Mouse (Mus musculus): ENCODE data around the gene Hivep2. TPM values are rescaled to one million over a fixed set of nuclear protein-coding genes. Genes with fewer than 3 reads are reported as not detected.

Gene Hivep2
- polyA plus RNA-seq, 1 experiment from 2014 or later, result 6.9 TPM

DNA sequence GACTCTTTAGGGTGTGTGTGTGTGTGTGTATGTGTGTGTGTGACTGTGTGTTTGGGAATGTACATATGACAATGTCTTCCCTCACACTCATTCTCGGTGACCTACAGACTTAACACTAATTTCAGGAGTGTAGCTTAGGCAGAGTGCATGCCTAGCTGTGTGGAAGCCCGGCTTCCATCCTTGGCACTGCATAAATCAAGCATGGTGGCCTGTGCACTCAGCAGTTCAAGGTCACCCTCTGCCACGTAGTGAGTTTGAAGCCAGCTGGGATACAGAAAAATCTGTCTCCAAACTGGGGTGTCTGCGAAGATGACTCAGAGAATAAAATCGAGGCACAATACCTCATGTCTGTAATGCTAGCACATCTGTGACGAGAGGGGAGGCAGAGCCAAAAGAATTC is 115.0 kb downstream of the Hivep2 start:
- 90% methylated on average over 6 of the region's 6 CpGs for WGBS
- ATAC-seq (ENCODE audit: low FRiP score, low read depth), result no peak

GRCm38 (mm10) chr10:14081824-14082223 is 115.9 kb downstream of the Hivep2 start:
- Histone ChIP-seq H3K27ac (no peak overlapping the region), H3K4me3 (no peak overlapping the region), H3K9ac (no peak overlapping the region), H3K4me2 (replicated peaks) (no peak overlapping the region), H3K9me3 (no peaks in the 10 kb centered on the region), H3K27me3 (replicated peaks) (no peaks in the 10 kb centered on the region), H3K36me3 (no peaks in the 10 kb centered on the region), H3K4me1 (no peaks in the 10 kb centered on the region)
- no peak for ATAC-seq (ENCODE audit: low FRiP score, low read depth)
- WGBS, result 72% methylated on average over 3 of the region's 3 CpGs

More for the DNA sequence above, 115.0 kb downstream of the Hivep2 start:
- Histone ChIP-seq H3K36me3 (no peaks in the 10 kb centered on the region), H3K4me1 (no peaks in the 10 kb centered on the region), H3K27ac (no peak overlapping the region), H3K4me3 (no peak overlapping the region), H3K27me3 (replicated peaks) (no peaks in the 10 kb centered on the region), H3K4me2 (replicated peaks) (no peak overlapping the region), H3K9ac (no peak overlapping the region), H3K9me3 (no peaks in the 10 kb centered on the region)

- no peak overlapping the region for H3K27ac ChIP-seq
- no peaks in the 10 kb centered on the region for H3K27me3 ChIP-seq (replicated peaks)
- H3K4me3 ChIP-seq, result no peak overlapping the region
- WGBS, result 91% methylated on average over 3 of the region's 3 CpGs
- H3K9ac ChIP-seq, result no peak overlapping the region
- no peak overlapping the region for H3K4me2 ChIP-seq (replicated peaks)
- H3K4me1 ChIP-seq, result no peaks in the 10 kb centered on the region
- no peaks in the 10 kb centered on the region for H3K36me3 ChIP-seq
- no peak for ATAC-seq (ENCODE audit: low FRiP score, low read depth)
- H3K9me3 ChIP-seq, result no peaks in the 10 kb centered on the region
Observed at GRCm38 (mm10) chr10:14082275-14082674, 116.4 kb downstream of the Hivep2 start.

DNA sequence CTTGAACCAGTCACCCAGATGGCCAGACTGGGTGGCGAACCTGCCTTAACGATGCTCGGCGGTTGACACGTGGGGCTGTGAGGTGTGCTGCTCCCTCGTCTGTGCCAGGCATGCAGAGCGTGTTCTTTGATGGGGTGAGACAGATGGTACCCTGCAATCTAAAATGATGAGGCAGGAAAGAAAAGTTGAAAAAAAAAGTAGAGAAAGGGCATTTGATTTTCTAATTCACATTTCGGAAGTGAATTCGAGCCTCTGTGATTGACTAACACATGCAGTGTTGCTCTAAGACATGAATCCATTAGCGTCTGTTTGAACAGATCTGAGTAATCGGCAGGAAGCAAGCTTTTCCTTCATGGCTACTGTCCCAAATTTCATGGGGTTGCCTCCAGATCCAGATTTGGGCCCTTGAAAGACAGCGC is 119.4 kb downstream of the Hivep2 start:
- ATAC-seq (ENCODE audit: low FRiP score, low read depth), result no peak
- 90% methylated on average over 12 of the region's 12 CpGs for WGBS

DNA sequence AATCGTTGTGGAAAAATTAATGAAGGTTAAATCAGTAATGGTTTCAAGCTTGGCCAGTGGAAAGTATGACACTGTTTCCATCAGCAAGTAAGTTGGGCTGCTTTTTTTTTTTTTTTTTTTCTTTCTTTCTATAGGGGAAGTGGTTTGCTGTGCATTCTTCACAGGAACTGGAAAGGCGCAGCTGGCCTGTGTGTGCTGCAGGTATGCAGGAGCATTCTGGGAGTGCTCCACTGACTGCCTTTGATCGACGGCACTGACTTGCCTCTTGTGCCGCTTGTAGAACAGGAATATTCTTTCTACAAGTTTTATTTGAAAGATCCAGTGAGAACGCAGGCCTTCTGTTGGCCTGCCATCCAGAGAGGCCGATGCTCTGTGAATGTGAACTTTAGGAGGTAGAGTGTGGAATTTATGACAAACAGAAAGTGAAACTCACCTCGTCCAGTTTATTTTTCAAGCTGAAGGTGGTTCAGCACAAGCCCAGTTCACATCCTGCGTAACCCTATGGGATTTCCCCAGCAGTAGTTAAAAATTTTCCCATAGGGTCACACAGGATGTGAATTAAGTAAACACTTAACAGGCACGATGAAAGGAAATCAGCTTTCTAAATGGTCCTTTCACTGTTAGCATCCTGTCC is 120.1 kb downstream of the Hivep2 start:
- no peak for ATAC-seq (ENCODE audit: low FRiP score, low read depth)
- Histone ChIP-seq H3K9me3 (no peaks in the 10 kb centered on the region), H3K9ac (no peak overlapping the region), H3K27ac (no peak overlapping the region), H3K4me2 (replicated peaks) (no peak overlapping the region), H3K4me3 (no peak overlapping the region), H3K27me3 (replicated peaks) (no peaks in the 10 kb centered on the region), H3K36me3 (no peaks in the 10 kb centered on the region), H3K4me1 (no peaks in the 10 kb centered on the region)
- WGBS, result 79% methylated on average over 10 of the region's 10 CpGs

More for the DNA sequence above, 119.4 kb downstream of the Hivep2 start:
- H3K27me3 ChIP-seq (replicated peaks), result no peaks in the 10 kb centered on the region
- no peaks in the 10 kb centered on the region for H3K9me3 ChIP-seq
- H3K27ac ChIP-seq, result no peak overlapping the region
- H3K36me3 ChIP-seq, result no peaks in the 10 kb centered on the region
- no peak overlapping the region for H3K4me3 ChIP-seq
- H3K9ac ChIP-seq, result no peak overlapping the region
- no peak overlapping the region for H3K4me2 ChIP-seq (replicated peaks)
- no peaks in the 10 kb centered on the region for H3K4me1 ChIP-seq

DNA sequence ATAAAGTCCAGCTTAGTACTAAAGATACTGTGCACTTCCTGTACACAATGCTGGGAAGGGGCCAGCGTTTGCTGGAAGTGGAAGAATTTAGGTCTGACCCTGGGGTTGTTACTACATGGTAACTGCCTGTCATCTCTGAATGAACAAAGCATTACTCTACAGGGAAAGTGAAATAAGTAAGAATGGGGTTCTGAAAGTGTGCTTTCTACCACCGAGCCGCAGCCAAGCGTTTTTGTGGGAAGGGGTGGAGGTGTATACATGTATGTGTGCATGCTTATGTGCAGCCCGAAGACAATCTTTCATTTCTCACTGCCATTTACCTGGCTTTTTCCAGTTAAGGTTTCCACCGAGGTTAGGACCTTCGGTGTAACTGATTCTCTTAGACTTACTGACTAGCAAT is 121.4 kb downstream of the Hivep2 start:
- Histone ChIP-seq H3K4me3 (no peak overlapping the region), H3K27me3 (replicated peaks) (no peaks in the 10 kb centered on the region), H3K27ac (no peak overlapping the region), H3K9me3 (no peaks in the 10 kb centered on the region), H3K9ac (no peak overlapping the region), H3K4me2 (replicated peaks) (no peak overlapping the region), H3K36me3 (no peaks in the 10 kb centered on the region), H3K4me1 (no peaks in the 10 kb centered on the region)
- no peak for ATAC-seq (ENCODE audit: low FRiP score, low read depth)
- WGBS, result 87% methylated on average over 7 of the region's 7 CpGs

DNA sequence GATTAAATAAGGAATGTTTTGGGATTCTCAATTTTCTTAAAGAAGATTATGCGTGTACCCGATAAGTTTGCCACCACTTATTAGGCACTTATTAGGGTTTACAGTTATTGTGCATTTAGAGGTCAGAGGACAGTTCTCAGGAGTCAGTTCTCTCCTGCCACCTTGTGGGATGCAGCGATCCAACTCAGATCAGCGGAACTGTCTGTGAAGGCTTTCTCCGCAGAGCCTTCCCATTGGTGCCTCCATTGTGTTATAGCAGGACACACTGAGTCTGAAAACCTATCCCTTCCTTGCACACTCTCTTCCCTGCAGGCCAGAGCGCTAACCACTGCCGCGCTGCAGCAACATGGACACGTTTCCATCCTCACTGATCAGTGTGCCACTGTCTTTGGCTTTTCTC is 123.6 kb downstream of the Hivep2 start:
- WGBS, result 51% methylated on average over 9 of the region's 9 CpGs
- Histone ChIP-seq H3K27me3 (replicated peaks) (no peaks in the 10 kb centered on the region), H3K4me3 (no peak overlapping the region), H3K36me3 (no peaks in the 10 kb centered on the region), H3K27ac (no peak overlapping the region), H3K9me3 (no peaks in the 10 kb centered on the region), H3K9ac (no peak overlapping the region), H3K4me2 (replicated peaks) (no peak overlapping the region), H3K4me1 (no peaks in the 10 kb centered on the region)
- ATAC-seq (ENCODE audit: low FRiP score, low read depth), result peak; percentile 44; the same call in 1 of the 2 replicates

DNA sequence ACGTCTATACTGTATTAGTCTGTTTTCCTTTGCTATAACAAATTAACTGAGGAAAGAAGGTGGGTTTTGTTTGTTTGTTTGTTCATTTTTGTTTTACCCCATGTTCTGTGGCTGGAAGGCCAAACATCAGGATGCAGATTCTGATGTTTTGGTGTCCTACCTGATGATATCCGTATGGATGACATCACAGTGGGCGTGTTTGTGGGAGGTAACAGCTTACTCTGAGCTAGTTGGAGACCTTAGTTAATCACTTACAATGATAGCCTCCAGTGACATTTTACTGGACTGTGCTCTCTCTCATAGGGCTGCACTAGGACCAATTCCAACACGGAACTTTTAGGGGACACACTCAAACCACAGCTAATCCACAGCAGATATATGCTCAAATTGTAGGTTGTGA is 128.2 kb downstream of the Hivep2 start:
- H3K27ac ChIP-seq, result no peak overlapping the region
- no peaks in the 10 kb centered on the region for H3K9me3 ChIP-seq
- WGBS, result 90% methylated on average over 4 of the region's 4 CpGs
- no peak for ATAC-seq (ENCODE audit: low FRiP score, low read depth)
- no peak overlapping the region for H3K4me2 ChIP-seq (replicated peaks)
- no peak overlapping the region for H3K4me3 ChIP-seq
- H3K9ac ChIP-seq, result no peak overlapping the region
- no peaks in the 10 kb centered on the region for H3K36me3 ChIP-seq
- no peaks in the 10 kb centered on the region for H3K4me1 ChIP-seq
- H3K27me3 ChIP-seq (replicated peaks), result no peaks in the 10 kb centered on the region

DNA sequence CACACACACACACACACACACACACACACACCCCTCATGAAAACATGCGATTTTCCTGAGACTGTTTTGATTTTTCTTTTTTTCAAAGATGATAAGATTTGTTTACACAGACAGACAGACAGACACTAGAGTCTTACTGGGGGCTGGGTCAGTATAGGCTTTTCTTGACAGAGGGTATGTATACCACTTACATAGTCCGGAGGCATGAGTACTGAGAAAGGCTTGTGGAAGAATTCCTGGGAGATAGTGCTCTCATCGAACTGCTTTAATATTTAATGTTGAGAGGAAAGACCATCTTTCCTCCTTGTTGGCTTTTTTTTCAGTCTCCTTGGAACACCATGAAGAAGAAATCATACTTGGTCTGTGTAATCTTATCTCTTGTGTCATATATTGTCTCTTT is 130.2 kb downstream of the Hivep2 start:
- Histone ChIP-seq H3K9ac (no peak overlapping the region), H3K9me3 (no peaks in the 10 kb centered on the region), H3K27ac (no peak overlapping the region), H3K27me3 (replicated peaks) (no peaks in the 10 kb centered on the region), H3K4me1 (no peaks in the 10 kb centered on the region), H3K4me2 (replicated peaks) (no peak overlapping the region), H3K36me3 (no peaks in the 10 kb centered on the region), H3K4me3 (no peak overlapping the region)
- WGBS, result 89% methylated on average over 3 of the region's 3 CpGs
- ATAC-seq (ENCODE audit: low FRiP score, low read depth), result no peak

GRCm38 (mm10) chr10:14099182-14099581 is 133.3 kb downstream of the Hivep2 start:
- Histone ChIP-seq H3K4me3 (no peak overlapping the region), H3K4me2 (replicated peaks) (no peak overlapping the region), H3K9me3 (no peaks in the 10 kb centered on the region), H3K9ac (no peak overlapping the region), H3K27ac (no peak overlapping the region), H3K27me3 (replicated peaks) (no peaks in the 10 kb centered on the region), H3K4me1 (no peaks in the 10 kb centered on the region), H3K36me3 (no peaks in the 10 kb centered on the region)
- no peak for ATAC-seq (ENCODE audit: low FRiP score, low read depth)
- WGBS, result 81% methylated on average over 4 of the region's 4 CpGs

DNA sequence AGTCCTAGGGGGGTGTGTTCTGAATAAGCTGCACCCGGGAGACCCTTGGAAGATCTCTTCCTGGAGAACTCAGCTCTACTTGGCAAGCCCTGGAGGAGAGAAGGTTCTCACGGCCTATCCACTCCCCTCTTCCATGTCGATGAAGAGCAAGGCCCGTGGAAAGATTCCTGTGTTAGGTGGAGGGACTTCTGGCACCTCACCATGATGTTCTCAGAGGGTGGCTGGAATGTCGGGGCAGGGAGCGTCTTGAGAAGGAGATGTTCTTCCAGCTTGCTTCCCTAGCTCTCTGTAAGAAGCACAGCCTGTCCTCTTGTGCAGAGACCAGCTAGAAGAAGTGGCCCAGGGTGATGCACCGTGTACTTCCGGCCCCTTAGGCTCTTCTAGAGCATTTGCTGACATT is 134.2 kb downstream of the Hivep2 start:
- ATAC-seq (ENCODE audit: low FRiP score, low read depth), result no peak
- Histone ChIP-seq H3K27ac (no peak overlapping the region), H3K4me1 (no peaks in the 10 kb centered on the region), H3K36me3 (no peaks in the 10 kb centered on the region), H3K27me3 (replicated peaks) (no peaks in the 10 kb centered on the region), H3K9me3 (no peaks in the 10 kb centered on the region), H3K9ac (no peak overlapping the region), H3K4me3 (no peak overlapping the region), H3K4me2 (replicated peaks) (no peak overlapping the region)
- 89% methylated on average over 8 of the region's 8 CpGs for WGBS

DNA sequence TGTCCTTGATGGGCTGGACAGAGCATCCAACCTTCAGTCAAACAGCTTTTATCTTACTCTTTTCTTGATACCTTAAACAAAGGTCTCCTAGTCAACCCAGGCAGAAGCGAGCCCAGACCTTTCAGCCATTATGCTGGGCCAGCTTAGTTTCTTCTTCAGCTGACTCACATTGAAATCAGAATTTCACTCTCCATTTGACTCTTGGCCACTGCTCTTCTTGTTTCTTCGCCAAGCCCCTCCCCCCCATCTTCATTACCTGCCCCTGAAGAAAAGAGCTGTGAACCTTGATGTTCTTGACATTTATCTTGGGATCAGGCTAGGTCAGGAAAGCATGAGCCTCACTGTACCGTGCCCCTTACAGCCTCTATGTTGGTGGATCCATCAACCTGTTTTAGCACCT is 135.0 kb downstream of the Hivep2 start:
- H3K9ac ChIP-seq, result no peak overlapping the region
- ATAC-seq (ENCODE audit: low FRiP score, low read depth), result no peak
- H3K9me3 ChIP-seq, result no peaks in the 10 kb centered on the region
- H3K36me3 ChIP-seq, result no peaks in the 10 kb centered on the region
- no peaks in the 10 kb centered on the region for H3K27me3 ChIP-seq (replicated peaks)
- no peak overlapping the region for H3K27ac ChIP-seq
- no peak overlapping the region for H3K4me3 ChIP-seq
- H3K4me2 ChIP-seq (replicated peaks), result no peak overlapping the region
- WGBS, result 89% methylated on average over 3 of the region's 3 CpGs
- H3K4me1 ChIP-seq, result no peaks in the 10 kb centered on the region

GRCm38 (mm10) chr10:14101966-14102365 is 136.1 kb downstream of the Hivep2 start:
- Histone ChIP-seq H3K9me3 (no peaks in the 10 kb centered on the region), H3K27ac (no peak overlapping the region), H3K4me2 (replicated peaks) (no peak overlapping the region), H3K4me3 (no peak overlapping the region), H3K9ac (no peak overlapping the region), H3K4me1 (no peaks in the 10 kb centered on the region), H3K36me3 (no peaks in the 10 kb centered on the region), H3K27me3 (replicated peaks) (no peaks in the 10 kb centered on the region)
- WGBS, result 89% methylated on average over 5 of the region's 5 CpGs
- ATAC-seq (ENCODE audit: low FRiP score, low read depth), result no peak
